Mouse (Mus musculus) MN1 (cell line): Measurements from ENCODE around the gene Spats2.
"Not testable (repeated sequence)": the region's sequence is repeated elsewhere in the genome, so short reads cannot be mapped to it uniquely, and the experiment has no call there.

ENCODE experiments used
- DNase-seq: peaks from one replicate; pipeline ENCODE4 v3.0.0-alpha.2; 2016; ENCODE audit warnings: low spot score

Spats2 gene

GRCm38 (mm10) chr15:99224208-99224911, 98.6 kb downstream of the Spats2 start, which contains the start of gene Kcnh3:
Gene Kcnh3, plus strand, starts transcription at chr15:99224861.
- DNase-seq: peak; percentile 74

DNA sequence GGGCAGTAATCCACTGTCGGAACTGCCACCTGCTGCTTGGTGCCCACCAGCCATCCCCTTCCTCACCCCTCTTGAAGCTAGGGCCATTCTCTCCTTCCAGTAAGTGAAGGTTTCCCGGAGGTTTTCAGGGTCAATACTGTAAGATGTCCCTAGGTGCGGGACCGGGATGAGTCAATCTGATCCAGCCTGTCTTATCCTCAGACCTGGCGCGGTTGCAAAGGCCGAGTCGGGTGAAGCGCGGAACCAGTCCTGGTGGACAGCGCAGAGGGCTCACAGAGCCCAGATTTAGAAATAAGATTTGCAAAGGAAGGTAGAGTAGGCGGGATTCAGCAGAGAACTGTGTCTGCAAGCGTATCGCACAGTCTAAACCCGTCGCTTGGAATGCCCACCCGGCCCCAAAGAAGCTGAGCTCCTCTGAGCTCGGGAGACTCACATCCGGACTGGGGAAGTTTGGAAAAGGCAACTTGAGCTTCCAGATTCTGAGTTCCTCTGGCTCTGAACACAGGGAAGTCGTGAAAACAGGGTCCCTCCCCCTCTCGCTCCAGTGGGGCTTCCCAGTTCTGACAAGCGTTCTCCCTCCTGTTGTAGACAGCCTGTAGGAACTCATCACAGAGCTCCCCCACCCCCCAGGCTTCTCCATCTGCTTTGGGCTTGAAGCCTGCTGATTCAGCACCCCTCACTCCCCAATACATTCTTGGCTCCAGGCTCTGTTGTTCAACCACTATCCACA, 99.5 kb downstream of the Spats2 start:
- peak; percentile 45 for DNase-seq

DNA sequence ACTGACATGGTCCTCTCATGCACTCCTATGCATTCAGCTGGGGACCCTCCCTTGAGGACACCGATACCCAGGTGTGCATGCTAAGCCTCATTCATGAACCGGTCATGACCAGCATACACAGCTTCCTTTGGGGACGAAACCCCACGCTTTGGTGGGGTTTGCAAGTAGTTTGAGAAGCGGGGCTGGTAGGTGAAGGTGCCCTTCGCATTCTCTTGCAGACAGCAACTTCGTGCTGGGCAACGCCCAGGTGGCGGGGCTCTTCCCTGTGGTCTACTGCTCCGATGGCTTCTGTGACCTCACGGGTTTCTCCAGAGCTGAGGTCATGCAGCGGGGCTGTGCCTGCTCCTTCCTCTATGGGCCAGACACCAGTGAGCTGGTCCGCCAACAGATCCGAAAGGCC, 100.4 kb downstream of the Spats2 start:
- no peak for DNase-seq

GRCm38 (mm10) chr15:99231998-99232397, 106.3 kb downstream of the Spats2 start:
- DNase-seq: no peak

- DNase-seq: no peak
Observed at GRCm38 (mm10) chr15:99233719-99234118, 108.0 kb downstream of the Spats2 start.

GRCm38 (mm10) chr15:99234326-99235010, 108.8 kb downstream of the Spats2 start:
- no peak for DNase-seq

DNA sequence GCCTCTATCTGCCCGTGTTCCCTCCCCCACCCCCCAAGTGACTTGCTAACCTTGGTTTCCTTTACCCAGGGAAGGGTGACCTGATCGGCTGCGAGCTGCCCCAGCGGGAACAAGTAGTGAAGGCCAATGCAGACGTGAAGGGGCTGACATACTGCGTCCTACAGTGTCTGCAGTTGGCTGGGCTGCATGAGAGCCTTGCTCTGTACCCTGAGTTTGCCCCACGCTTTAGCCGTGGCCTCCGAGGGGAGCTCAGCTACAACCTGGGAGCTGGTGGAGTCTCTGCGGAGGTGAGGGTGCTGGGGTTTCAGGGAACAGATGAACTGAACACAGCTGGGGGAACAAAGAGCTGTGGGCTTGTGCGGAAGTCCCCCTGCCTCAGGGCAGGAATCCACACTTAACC, 112.3 kb downstream of the Spats2 start:
- DNase-seq: no peak

DNA sequence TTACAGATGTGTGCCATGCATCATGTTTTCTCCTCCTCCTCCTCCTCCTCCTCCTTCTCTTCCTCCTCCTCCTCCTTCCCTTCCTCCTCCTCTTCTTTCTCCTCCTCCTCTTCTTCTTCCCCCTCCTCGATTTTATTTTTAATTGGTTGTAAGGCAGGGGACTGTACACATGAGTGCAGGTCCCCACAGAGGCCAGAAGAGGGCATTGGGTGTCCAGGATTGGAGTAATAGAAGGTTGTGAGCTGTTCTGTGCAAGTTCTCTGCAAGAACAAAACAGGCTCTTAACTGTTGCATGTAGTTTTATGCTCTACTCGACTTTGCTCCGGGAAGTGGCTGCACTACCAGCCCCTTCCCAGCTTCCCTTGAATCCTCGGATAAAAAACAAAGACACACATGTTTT, 114.4 kb downstream of the Spats2 start:
- no peak for DNase-seq

- DNase-seq: peak; percentile 70
Observed at GRCm38 (mm10) chr15:99241249-99241648, 115.5 kb downstream of the Spats2 start.

GRCm38 (mm10) chr15:99242045-99242444, 116.3 kb downstream of the Spats2 start:
- no peak for DNase-seq

GRCm38 (mm10) chr15:99246736-99247135, 121.0 kb downstream of the Spats2 start:
- DNase-seq: not testable (repeated sequence)

DNA sequence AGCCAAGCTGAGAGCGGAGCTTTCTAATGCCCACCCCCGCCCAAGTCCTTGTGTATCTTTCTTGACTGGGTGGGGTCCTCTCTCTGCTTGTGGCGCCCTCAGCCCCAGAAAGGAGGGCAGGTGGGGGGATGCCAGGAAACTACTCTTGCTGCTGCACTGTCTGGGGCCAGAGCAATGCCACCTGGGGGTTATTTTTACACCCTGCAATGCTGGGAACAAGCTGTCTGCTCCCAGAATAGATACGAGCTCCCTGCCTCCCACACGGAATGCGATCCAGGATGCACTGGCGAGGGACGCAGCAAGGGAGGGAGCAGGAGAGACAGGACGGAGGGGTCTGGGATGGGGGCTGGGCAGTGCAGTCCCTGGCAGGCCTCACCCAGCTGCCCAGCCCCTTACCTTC, 123.3 kb downstream of the Spats2 start:
- no peak for DNase-seq

GRCm38 (mm10) chr15:99249938-99250337, 124.2 kb downstream of the Spats2 start:
- DNase-seq: no peak

DNA sequence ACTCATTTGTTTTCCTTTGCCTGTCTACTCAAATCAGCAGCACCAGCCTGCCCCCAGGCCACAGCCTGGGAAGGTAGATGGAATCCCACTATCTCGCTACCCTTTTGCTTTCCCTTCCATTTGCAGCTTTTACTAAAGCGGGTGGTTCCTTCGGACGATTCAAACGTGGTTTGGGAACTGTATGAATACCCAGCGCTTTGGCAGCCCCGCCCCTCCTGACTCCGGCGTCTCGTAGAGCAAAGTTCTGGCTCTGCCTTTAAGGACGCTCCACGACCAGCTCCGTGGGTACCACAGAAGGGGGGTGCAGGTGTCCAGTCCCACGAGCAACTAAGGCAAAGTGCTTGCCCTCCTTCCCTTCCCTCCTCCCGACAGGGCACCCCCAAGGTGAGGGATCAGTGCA, 125.4 kb downstream of the Spats2 start:
- peak; percentile 47 for DNase-seq

GRCm38 (mm10) chr15:99251626-99252380, 126.1 kb downstream of the Spats2 start, which contains the start of gene Mcrs1:
Gene Mcrs1, minus strand, starts transcription at chr15:99251961.
- peak; percentile 100 for DNase-seq

GRCm38 (mm10) chr15:99252381-99253174, 126.9 kb downstream of the Spats2 start:
- peak; percentile 82 for DNase-seq

DNA sequence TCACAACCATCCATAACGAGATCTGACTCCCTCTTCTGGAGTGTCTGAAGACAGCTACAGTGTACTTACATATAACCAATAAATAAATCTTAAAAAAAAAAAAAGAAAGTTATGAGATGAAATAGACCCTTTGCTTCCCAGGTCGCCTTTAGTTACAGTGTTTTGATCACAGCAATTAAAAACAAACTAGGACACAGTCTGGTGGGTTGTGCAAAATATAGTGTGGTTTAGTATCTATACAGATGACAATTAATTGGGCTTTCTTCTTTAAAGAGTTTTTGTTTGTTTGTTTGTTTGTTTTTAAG, 127.4 kb downstream of the Spats2 start:
- DNase-seq: not testable (repeated sequence)

GRCm38 (mm10) chr15:99253772-99254171, 128.1 kb downstream of the Spats2 start:
- no peak for DNase-seq

DNA sequence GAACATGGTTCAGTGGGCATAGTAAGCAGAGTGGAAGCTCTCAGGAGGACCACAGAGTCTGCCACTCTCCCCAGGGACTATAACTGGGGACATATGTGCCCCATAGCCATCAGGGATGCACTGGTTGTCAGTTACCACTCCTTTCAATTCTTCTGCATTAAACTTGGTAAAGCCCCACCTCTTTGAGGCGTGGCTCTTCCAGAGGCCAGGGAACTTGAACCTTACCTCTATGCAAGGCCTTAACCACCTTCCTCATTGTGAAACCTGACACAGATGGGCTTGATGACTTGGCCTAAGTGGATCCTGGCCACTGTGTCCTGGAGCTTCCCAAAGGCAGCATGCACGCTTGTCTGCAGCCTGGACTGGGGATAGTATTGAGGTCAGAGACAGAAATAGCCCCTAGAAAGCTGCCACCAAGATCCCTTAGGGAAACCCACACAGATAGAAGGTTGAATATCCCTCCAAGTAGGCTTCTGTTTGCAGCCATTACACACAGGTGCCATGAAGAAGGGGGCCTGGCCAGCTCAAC, 128.8 kb downstream of the Spats2 start:
- DNase-seq: no peak

GRCm38 (mm10) chr15:99255241-99255749, 129.6 kb downstream of the Spats2 start:
- no peak for DNase-seq

DNA sequence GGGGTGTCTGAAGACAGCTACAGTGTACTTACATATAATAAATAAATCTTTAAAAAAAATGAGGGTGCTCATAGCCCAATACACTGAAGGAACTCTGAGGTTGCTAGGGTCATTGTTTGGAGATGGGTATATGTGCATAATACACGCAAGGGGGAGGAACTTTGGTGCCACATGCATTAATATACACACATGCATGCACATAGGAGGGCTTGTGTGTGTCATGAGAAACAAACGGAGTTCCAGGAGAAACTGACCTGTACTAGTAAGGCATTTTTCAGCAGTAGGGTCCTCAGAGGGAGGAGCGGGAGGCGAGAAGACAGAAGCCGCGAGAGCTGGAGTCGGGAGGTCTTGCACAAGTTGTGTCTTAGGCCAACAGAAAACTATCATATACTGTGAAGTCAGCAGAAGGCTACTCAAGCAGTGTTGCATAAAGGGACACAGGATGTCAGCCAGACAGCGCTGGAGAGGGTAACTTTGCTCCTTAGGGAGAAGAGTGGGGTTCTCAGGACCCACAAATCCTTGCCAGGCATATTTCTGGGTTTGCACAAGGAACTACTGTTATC, 133.5 kb downstream of the Spats2 start:
- no peak for DNase-seq
